In genomic region chr16:55948963-55949362, GRCm38 (mm10) we compare ENCODE assay signal across 11 mouse cellular contexts. TPM values are rescaled to one million over a fixed set of nuclear protein-coding genes. Genes with fewer than 3 reads are reported as not detected.
DNase-seq lines count a peak whose midpoint lies in the region; ATAC-seq lines count a peak whose summit lies in the region.
"Had no signal": no experiment of that assay in that cellular context is flagged by ENCODE, and none has a peak within 500 bp of the region (broad histone marks: within the 10 kb centered on the region; RNA-seq: fewer than 3 reads in every experiment).

No protein-coding gene starts in this region.

- no peaks in the 10 kb centered on the region for H3K9me3 ChIP-seq in heart, embryonic 16.5 days (replicated peaks; ENCODE audit: control insufficient read depth, low read length)
- no peaks in the 10 kb centered on the region for H3K9me3 ChIP-seq in kidney, embryonic 15.5 days (replicated peaks)
- H3K9me3 ChIP-seq: heart, embryonic 13.5 days; neural tube, embryonic 13.5 days; stomach, embryonic 15.5 days had no signal

- no peaks in the 10 kb centered on the region for H3K4me1 ChIP-seq in heart, embryonic 16.5 days (ENCODE audit: control insufficient read depth, insufficient read depth, low read length)
- no peaks in the 10 kb centered on the region for H3K4me1 ChIP-seq in kidney, embryonic 15.5 days
- H3K4me1 ChIP-seq: heart, embryonic 13.5 days; neural tube, embryonic 13.5 days; stomach, embryonic 15.5 days had no signal

- H3K36me3 ChIP-seq in heart, embryonic 16.5 days (ENCODE audit: control insufficient read depth, insufficient read depth) = no peaks in the 10 kb centered on the region
- H3K36me3 ChIP-seq in kidney, embryonic 15.5 days = no peaks in the 10 kb centered on the region
- H3K36me3 ChIP-seq: heart, embryonic 13.5 days; neural tube, embryonic 13.5 days; stomach, embryonic 15.5 days had no signal

- DNase-seq in heart, adult 8-10 months (ENCODE audit: low spot score) = no peak
- peak; percentile 57 for DNase-seq in lung, postnatal 4 days
- DNase-seq in thymus, postnatal 0 days (ENCODE audit: low spot score) = peak; percentile 98
- DNase-seq in left cerebral cortex, postnatal 25 days (ENCODE audit: low spot score in 2 of 2) = no peak
- no peak for DNase-seq in cerebellum, postnatal 36 days
- no peak for DNase-seq in adrenal gland, adult (ENCODE audit: inconsistent age in 2 of 2, low spot score in 1 of 2)

- H3K4me3 ChIP-seq in heart, embryonic 16.5 days (ENCODE audit: low read length) = no peak overlapping the region
- no peak overlapping the region for H3K4me3 ChIP-seq in kidney, embryonic 15.5 days (replicated peaks)
- H3K4me3 ChIP-seq: heart, embryonic 13.5 days; neural tube, embryonic 13.5 days; stomach, embryonic 15.5 days had no signal

- peak overlapping the region; percentile 2; the same call in 1 of the 2 replicates for H3K4me2 ChIP-seq in heart, embryonic 16.5 days (ENCODE audit: low read depth, low read length)
- no peak overlapping the region for H3K4me2 ChIP-seq in kidney, embryonic 15.5 days
- H3K4me2 ChIP-seq: heart, embryonic 13.5 days; neural tube, embryonic 13.5 days; stomach, embryonic 15.5 days had no signal

- H3K27me3 ChIP-seq in heart, embryonic 16.5 days (ENCODE audit: control insufficient read depth, insufficient read depth, low read length) = no peaks in the 10 kb centered on the region
- no peaks in the 10 kb centered on the region for H3K27me3 ChIP-seq in kidney, embryonic 15.5 days
- H3K27me3 ChIP-seq: heart, embryonic 13.5 days; neural tube, embryonic 13.5 days; stomach, embryonic 15.5 days had no signal

- intact Hi-C loops in left cerebral cortex, postnatal 25 days (cut with DNase I) = no loop called here

- peak; percentile 42 for ATAC-seq in heart, embryonic 16.5 days (replicated peaks; ENCODE audit: extremely low read depth, insufficient read depth, low FRiP score)
- ATAC-seq in kidney, embryonic 15.5 days (replicated peaks; ENCODE audit: low FRiP score) = no peak

- no peak overlapping the region for H3K9ac ChIP-seq in heart, embryonic 16.5 days (ENCODE audit: low read length)
- no peak overlapping the region for H3K9ac ChIP-seq in kidney, embryonic 15.5 days
- H3K9ac ChIP-seq: heart, embryonic 13.5 days; neural tube, embryonic 13.5 days; stomach, embryonic 15.5 days had no signal

- peak overlapping the region; percentile 60; the same call in 1 of the 2 replicates for H3K27ac ChIP-seq in heart, embryonic 16.5 days (ENCODE audit: low read length)
- H3K27ac ChIP-seq in kidney, embryonic 15.5 days = peak overlapping the region; percentile 45; the same call in 1 of the 2 replicates
- H3K27ac ChIP-seq: heart, embryonic 13.5 days; neural tube, embryonic 13.5 days; stomach, embryonic 15.5 days had no signal

- WGBS in heart, embryonic 16.5 days = 51% methylated on average over 7 of the region's 7 CpGs
- WGBS in kidney, embryonic 15.5 days = 41% methylated on average over 7 of the region's 7 CpGs

RNA-seq across cellular contexts. Expression of gene Cep97, which starts 14.3 kb away (rescaled TPM):
- polyA plus RNA-seq in heart, embryonic 16.5 days (2015; fragmentation: Nextera tagmentation; extraction: Ambion mirVana) = 9.6 and 9.9 TPM in 2 replicates
- 1 to 10 TPM; 3.9 to 5.3 (median 5.2) TPM for total RNA-seq in heart, adult 8-10 months (2022)
- 13.0 and 13.7 TPM in 2 replicates for polyA plus RNA-seq in kidney, embryonic 15.5 days (2015; fragmentation: Nextera tagmentation; extraction: Ambion mirVana)
- 46.4 and 52.7 TPM in 2 replicates for polyA plus RNA-seq in thymus, postnatal 0 days (2015; fragmentation: Nextera tagmentation; extraction: Ambion mirVana)
- 10 to 100 TPM; 13.7 to 14.2 TPM for total RNA-seq in left cerebral cortex, postnatal 25 days (2021)

RNA-seq across cellular contexts. Expression of gene Rpl24, which starts 17.1 kb away (rescaled TPM):
- polyA plus RNA-seq in heart, embryonic 16.5 days (2015; fragmentation: Nextera tagmentation; extraction: Ambion mirVana) = 404 and 445 TPM in 2 replicates
- total RNA-seq in heart, adult 8-10 months (2022) = 100 to 1,000 TPM; 481 to 584 (median 542) TPM
- polyA plus RNA-seq in kidney, embryonic 15.5 days (2015; fragmentation: Nextera tagmentation; extraction: Ambion mirVana) = 771 and 828 TPM in 2 replicates
- 1,051 and 1,112 TPM in 2 replicates for polyA plus RNA-seq in thymus, postnatal 0 days (2015; fragmentation: Nextera tagmentation; extraction: Ambion mirVana)
- 100 to 1,000 TPM; 358 to 366 TPM for total RNA-seq in left cerebral cortex, postnatal 25 days (2021)

RNA-seq across cellular contexts. Expression of gene Zbtb11, which starts 24.7 kb away (rescaled TPM):
- polyA plus RNA-seq in heart, embryonic 16.5 days (2015; fragmentation: Nextera tagmentation; extraction: Ambion mirVana) = 11.1 and 13.8 TPM in 2 replicates
- total RNA-seq in heart, adult 8-10 months (2022) = 10 to 100 TPM in 3 of 4 experiments, 1 to 10 TPM in 1; 7.2 to 12.0 (median 11.1) TPM
- 19.5 and 19.9 TPM in 2 replicates for polyA plus RNA-seq in kidney, embryonic 15.5 days (2015; fragmentation: Nextera tagmentation; extraction: Ambion mirVana)
- polyA plus RNA-seq in thymus, postnatal 0 days (2015; fragmentation: Nextera tagmentation; extraction: Ambion mirVana) = 15.6 and 20.2 TPM in 2 replicates
- total RNA-seq in left cerebral cortex, postnatal 25 days (2021) = 10 to 100 TPM; 46.3 to 47.6 TPM

RNA-seq across cellular contexts. Expression of gene Nxpe3, which starts 53.9 kb away (rescaled TPM):
- polyA plus RNA-seq in heart, embryonic 16.5 days (2015; fragmentation: Nextera tagmentation; extraction: Ambion mirVana) = 0.44 and 0.81 TPM in 2 replicates
- under 1 TPM; 0.33 to 0.87 (median 0.44) TPM for total RNA-seq in heart, adult 8-10 months (2022)
- 1.6 and 1.9 TPM in 2 replicates for polyA plus RNA-seq in kidney, embryonic 15.5 days (2015; fragmentation: Nextera tagmentation; extraction: Ambion mirVana)
- polyA plus RNA-seq in thymus, postnatal 0 days (2015; fragmentation: Nextera tagmentation; extraction: Ambion mirVana) = 1.8 and 2.2 TPM in 2 replicates
- 1 to 10 TPM; 8.9 to 9.4 TPM for total RNA-seq in left cerebral cortex, postnatal 25 days (2021)

Comparison
In these comparisons a context has a peak if more than half of its experiments do, and no peak if none do; other contexts are left out.
1. DNase-seq: peak in lung, postnatal 4 days (2 of 2) and thymus, postnatal 0 days (single experiment); none in heart, adult 8-10 months (single experiment), left cerebral cortex, postnatal 25 days (0 of 2), cerebellum, postnatal 36 days (0 of 2) and adrenal gland, adult (0 of 2).